Mouse (Mus musculus): Measurements from ENCODE around the gene Hcrtr1. TPM values are rescaled to one million over a fixed set of nuclear protein-coding genes. Genes with fewer than 3 reads are reported as not detected.
A peak's percentile ranks its signal among the peaks of the same experiment; 100 is the strongest.

Gene Hcrtr1
- polyA plus RNA-seq (2015; fragmentation: Nextera tagmentation; extraction: Ambion mirVana): 0.29 and 0.49 TPM in 2 replicates

DNA sequence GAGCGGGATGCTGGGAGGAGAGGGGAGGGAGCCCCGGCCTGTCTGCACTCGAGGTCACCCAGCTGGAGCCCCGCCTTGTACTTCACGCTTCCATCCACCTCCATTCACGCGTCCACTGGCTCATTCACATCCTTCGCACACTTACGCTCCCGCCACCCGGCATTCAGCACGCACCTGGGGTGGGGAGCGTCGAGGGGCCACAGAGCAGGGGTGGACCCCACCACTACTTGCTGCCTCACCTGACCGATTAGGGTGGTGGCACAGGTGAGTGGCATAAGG, at the start of gene Hcrtr1:
Gene Hcrtr1 (minus strand): TSS at position 146 of the 279 bp plus-strand sequence.
- no peaks in the 10 kb centered on the region for H3K9me3 ChIP-seq (replicated peaks; ENCODE audit: control insufficient read depth, low read length)
- H3K4me3 ChIP-seq (replicated peaks; ENCODE audit: low read length): peak within 1 kb of the TSS; percentile 36
- 3% methylated on average over 15 of the region's 15 CpGs for WGBS
- H3K36me3 ChIP-seq (ENCODE audit: control insufficient read depth, insufficient read depth, low read length): no peaks in the 10 kb centered on the region
- peak within 1 kb of the TSS; percentile 46 for H3K9ac ChIP-seq (ENCODE audit: low read length)
- ATAC-seq (ENCODE audit: insufficient read depth, low FRiP score): no peak
- H3K4me1 ChIP-seq (ENCODE audit: control insufficient read depth, insufficient read depth, low read length): peaks cover 10% of the 10 kb centered on the region
- H3K27ac ChIP-seq (ENCODE audit: low read length): no peak within 1 kb of the TSS
- peaks cover 27% of the 10 kb centered on the region for H3K27me3 ChIP-seq (ENCODE audit: control insufficient read depth, insufficient read depth, low read length)
- H3K4me2 ChIP-seq (ENCODE audit: low read depth, low read length): peak within 1 kb of the TSS; percentile 52

DNA sequence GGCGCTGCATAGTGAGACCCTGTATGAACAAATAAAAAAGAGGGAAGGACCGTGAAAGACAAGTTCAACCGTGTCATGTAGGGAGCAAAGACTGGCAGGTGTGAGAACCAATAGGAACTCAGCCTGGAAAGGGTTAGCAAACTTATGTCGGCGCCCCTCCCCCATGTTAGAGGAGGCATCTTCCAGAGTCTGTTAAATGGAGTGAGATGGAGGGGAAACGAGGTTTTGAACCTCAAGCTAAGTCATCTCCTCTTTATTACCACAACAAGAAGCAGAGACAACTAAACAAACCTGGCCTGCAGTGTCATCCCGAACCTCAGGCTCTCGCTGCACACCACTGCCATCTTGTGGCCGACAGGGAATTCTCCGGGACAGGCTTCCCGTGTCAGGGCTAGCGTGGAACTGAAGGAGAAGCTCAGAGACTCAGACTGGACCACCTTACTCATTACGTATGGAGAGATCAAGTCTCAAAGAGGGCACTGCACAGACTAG, 49.7 kb upstream of the Hcrtr1 start:
- Histone ChIP-seq H3K27ac (ENCODE audit: low read length) (no peak overlapping the region), H3K9me3 (replicated peaks; ENCODE audit: control insufficient read depth, low read length) (no peaks in the 10 kb centered on the region), H3K36me3 (ENCODE audit: control insufficient read depth, insufficient read depth, low read length) (no peaks in the 10 kb centered on the region), H3K4me2 (ENCODE audit: low read depth, low read length) (peak overlapping the region; percentile 47), H3K4me1 (ENCODE audit: control insufficient read depth, insufficient read depth, low read length) (0 out of 2 replicates have a peak, but pooled peaks cover 4% of the 10 kb centered on the region), H3K9ac (ENCODE audit: low read length) (no peak overlapping the region), H3K4me3 (replicated peaks; ENCODE audit: low read length) (peak overlapping the region; percentile 16; the same call in 1 of the 2 replicates), H3K27me3 (ENCODE audit: control insufficient read depth, insufficient read depth, low read length) (no peaks in the 10 kb centered on the region)
- WGBS: 3% methylated on average over 13 of the region's 13 CpGs
- peak; percentile 74; the same call in 1 of the 2 replicates for ATAC-seq (ENCODE audit: insufficient read depth, low FRiP score)

DNA sequence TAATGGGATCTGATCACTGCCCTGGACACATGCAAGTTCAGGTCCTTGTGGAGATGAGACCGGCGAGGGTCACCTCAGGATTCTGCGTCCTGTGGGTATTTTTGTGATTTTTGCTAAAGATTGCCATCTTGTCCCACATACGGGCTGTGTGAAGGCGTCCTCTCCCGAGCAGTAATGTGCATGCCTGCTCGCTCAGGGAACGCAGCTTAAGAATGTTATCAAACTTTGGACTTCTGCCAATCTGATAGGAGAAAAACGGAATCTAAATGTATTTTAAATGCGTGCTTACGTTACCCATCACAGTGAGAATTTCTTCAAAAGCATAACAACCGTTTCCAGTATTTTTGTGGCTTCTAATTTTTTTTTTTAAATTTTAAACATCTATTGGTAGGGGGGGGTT, 47.7 kb upstream of the Hcrtr1 start:
- no peak for ATAC-seq (ENCODE audit: insufficient read depth, low FRiP score)
- Histone ChIP-seq H3K4me3 (replicated peaks; ENCODE audit: low read length) (no peak overlapping the region), H3K9me3 (replicated peaks; ENCODE audit: control insufficient read depth, low read length) (no peaks in the 10 kb centered on the region), H3K4me1 (ENCODE audit: control insufficient read depth, insufficient read depth, low read length) (0 out of 2 replicates have a peak, but pooled peaks cover 4% of the 10 kb centered on the region), H3K9ac (ENCODE audit: low read length) (no peak overlapping the region), H3K27ac (ENCODE audit: low read length) (no peak overlapping the region), H3K27me3 (ENCODE audit: control insufficient read depth, insufficient read depth, low read length) (no peaks in the 10 kb centered on the region), H3K36me3 (ENCODE audit: control insufficient read depth, insufficient read depth, low read length) (no peaks in the 10 kb centered on the region), H3K4me2 (ENCODE audit: low read depth, low read length) (no peak overlapping the region)
- 48% methylated on average over 12 of the region's 12 CpGs for WGBS

DNA sequence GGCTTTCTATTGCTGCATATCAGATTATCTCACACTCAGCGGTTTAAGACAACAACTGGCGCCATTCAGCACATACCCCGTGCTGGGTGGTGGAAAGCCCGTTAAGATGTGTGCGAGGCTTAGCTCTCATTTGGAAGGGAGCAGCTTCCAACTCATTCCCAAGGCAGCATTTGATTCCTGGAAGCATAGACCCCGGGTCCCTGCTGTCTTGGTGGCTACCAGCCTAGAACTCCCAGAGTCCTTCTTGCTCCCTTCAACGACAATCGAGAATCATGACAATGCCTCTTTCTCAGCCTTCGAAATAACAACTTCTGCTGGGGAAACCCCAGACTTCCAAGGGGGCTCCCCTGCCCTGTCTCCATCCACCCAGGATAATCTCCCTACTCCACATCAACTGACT, 47.3 kb upstream of the Hcrtr1 start:
- Histone ChIP-seq H3K9me3 (replicated peaks; ENCODE audit: control insufficient read depth, low read length) (no peaks in the 10 kb centered on the region), H3K36me3 (ENCODE audit: control insufficient read depth, insufficient read depth, low read length) (no peaks in the 10 kb centered on the region), H3K9ac (ENCODE audit: low read length) (no peak overlapping the region), H3K4me1 (ENCODE audit: control insufficient read depth, insufficient read depth, low read length) (0 out of 2 replicates have a peak, but pooled peaks cover 4% of the 10 kb centered on the region), H3K4me2 (ENCODE audit: low read depth, low read length) (no peak overlapping the region), H3K27ac (ENCODE audit: low read length) (no peak overlapping the region), H3K27me3 (ENCODE audit: control insufficient read depth, insufficient read depth, low read length) (no peaks in the 10 kb centered on the region), H3K4me3 (replicated peaks; ENCODE audit: low read length) (no peak overlapping the region)
- no peak for ATAC-seq (ENCODE audit: insufficient read depth, low FRiP score)
- WGBS: 73% methylated on average over 9 of the region's 9 CpGs

DNA sequence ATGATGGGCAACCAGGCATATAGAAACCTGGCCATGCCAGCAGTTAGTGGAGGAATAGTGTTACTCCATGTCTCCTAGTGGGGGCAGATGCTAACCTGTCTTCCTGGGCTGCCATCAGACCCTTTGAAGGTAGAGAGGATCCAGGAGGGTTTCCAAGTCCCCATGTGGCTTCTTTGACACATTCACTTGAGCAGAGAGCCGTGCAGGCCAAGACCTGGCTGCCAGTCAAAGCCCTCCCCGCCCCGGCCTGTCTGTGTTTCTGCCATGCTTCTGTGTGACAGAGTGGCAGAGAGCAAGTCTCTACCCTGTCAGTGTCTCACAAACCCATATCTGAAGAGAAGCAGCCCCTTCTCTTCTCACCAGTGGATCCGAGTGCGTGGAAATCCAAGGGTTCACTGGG, 44.7 kb upstream of the Hcrtr1 start:
- H3K27ac ChIP-seq (ENCODE audit: low read length): no peak overlapping the region
- H3K9ac ChIP-seq (ENCODE audit: low read length): no peak overlapping the region
- H3K9me3 ChIP-seq (replicated peaks; ENCODE audit: control insufficient read depth, low read length): no peaks in the 10 kb centered on the region
- H3K27me3 ChIP-seq (ENCODE audit: control insufficient read depth, insufficient read depth, low read length): no peaks in the 10 kb centered on the region
- H3K4me3 ChIP-seq (replicated peaks; ENCODE audit: low read length): no peak overlapping the region
- H3K4me2 ChIP-seq (ENCODE audit: low read depth, low read length): no peak overlapping the region
- no peaks in the 10 kb centered on the region for H3K36me3 ChIP-seq (ENCODE audit: control insufficient read depth, insufficient read depth, low read length)
- WGBS: 79% methylated on average over 5 of the region's 5 CpGs
- ATAC-seq (ENCODE audit: insufficient read depth, low FRiP score): no peak
- H3K4me1 ChIP-seq (ENCODE audit: control insufficient read depth, insufficient read depth, low read length): 0 out of 2 replicates have a peak, but pooled peaks cover 4% of the 10 kb centered on the region

DNA sequence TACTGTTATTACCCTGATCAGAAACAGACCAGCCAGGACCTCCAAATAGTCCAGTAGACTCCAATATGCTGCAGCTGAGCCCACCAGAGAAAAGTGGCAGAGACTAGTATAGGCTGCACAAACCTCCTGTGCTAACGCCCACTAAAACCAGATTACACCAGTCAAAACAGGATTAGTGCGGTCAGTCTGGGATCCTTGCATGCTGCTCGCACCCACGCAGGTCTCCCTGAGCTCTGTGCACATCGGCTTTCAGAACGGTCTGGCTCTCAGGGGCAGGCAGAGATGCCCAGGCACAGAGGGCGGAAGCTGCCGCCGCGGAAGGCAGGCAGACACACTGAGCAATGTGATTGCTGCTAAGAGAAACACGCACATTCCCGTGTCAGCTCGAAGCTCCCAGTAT, 43.9 kb upstream of the Hcrtr1 start:
- Histone ChIP-seq H3K27ac (ENCODE audit: low read length) (no peak overlapping the region), H3K4me2 (ENCODE audit: low read depth, low read length) (no peak overlapping the region), H3K4me1 (ENCODE audit: control insufficient read depth, insufficient read depth, low read length) (no peaks in the 10 kb centered on the region), H3K9me3 (replicated peaks; ENCODE audit: control insufficient read depth, low read length) (no peaks in the 10 kb centered on the region), H3K27me3 (ENCODE audit: control insufficient read depth, insufficient read depth, low read length) (no peaks in the 10 kb centered on the region), H3K36me3 (ENCODE audit: control insufficient read depth, insufficient read depth, low read length) (no peaks in the 10 kb centered on the region), H3K9ac (ENCODE audit: low read length) (no peak overlapping the region), H3K4me3 (replicated peaks; ENCODE audit: low read length) (no peak overlapping the region)
- no peak for ATAC-seq (ENCODE audit: insufficient read depth, low FRiP score)
- WGBS: 64% methylated on average over 13 of the region's 13 CpGs

DNA sequence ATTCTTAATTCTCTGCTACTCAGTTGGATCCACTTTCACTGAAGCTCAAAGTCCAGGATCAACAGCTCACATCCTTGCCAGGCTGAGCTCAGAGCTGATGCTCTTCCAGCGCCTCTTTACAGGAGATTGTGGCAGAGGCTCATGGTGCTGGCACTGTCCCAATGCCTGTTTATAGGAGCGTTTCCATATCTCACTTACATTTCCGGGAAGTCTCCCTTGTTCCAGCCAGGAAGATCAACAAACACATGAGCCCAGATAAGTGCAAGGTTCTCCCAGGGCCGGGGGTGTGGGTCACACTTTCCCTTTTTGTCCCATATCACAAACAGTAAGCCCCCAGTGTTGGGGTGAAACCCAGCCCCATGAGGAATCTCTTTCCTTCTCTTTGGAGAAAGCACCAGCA, 42.7 kb upstream of the Hcrtr1 start:
- ATAC-seq (ENCODE audit: insufficient read depth, low FRiP score): no peak
- H3K36me3 ChIP-seq (ENCODE audit: control insufficient read depth, insufficient read depth, low read length): no peaks in the 10 kb centered on the region
- H3K4me2 ChIP-seq (ENCODE audit: low read depth, low read length): no peak overlapping the region
- no peak overlapping the region for H3K27ac ChIP-seq (ENCODE audit: low read length)
- H3K4me1 ChIP-seq (ENCODE audit: control insufficient read depth, insufficient read depth, low read length): peaks cover 9% of the 10 kb centered on the region
- no peak overlapping the region for H3K4me3 ChIP-seq (replicated peaks; ENCODE audit: low read length)
- 32% methylated on average over 4 of the region's 4 CpGs for WGBS
- H3K9ac ChIP-seq (ENCODE audit: low read length): no peak overlapping the region
- H3K9me3 ChIP-seq (replicated peaks; ENCODE audit: control insufficient read depth, low read length): no peaks in the 10 kb centered on the region
- H3K27me3 ChIP-seq (ENCODE audit: control insufficient read depth, insufficient read depth, low read length): no peaks in the 10 kb centered on the region

DNA sequence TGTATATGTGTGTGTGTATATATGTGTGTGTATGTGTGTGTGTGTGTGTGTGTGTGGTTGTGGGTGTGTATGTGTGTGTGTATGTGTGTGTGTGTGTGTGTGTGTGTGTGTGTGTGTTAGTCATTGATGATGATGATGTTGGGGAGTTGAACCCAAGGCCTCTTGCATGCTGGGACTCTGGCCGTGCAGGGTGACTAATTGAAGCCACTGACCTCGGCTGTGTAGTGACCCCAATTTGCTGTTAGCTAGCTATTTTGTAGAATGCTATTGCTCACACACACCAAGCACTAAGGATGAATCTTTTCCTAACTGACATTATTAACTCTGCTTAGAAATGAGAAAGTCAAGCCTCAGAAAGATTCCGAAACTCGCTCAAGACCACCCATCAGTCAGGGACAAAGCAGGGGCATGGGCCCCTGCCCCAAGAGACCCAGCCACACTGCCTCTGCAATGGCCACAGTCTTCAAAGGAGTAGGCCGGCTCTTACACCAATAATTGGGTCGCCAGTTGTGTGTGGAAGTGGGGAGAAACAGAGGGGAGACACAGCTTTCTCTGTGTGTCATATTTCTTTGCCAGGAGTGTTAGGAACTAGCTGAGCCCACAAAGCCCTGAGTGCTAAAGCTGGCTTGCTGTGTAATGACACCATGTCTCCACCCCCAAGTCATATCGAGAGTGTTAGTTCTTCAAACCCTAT, 41.9 kb upstream of the Hcrtr1 start:
- Histone ChIP-seq H3K4me1 (ENCODE audit: control insufficient read depth, insufficient read depth, low read length) (peaks cover 11% of the 10 kb centered on the region), H3K27me3 (ENCODE audit: control insufficient read depth, insufficient read depth, low read length) (no peaks in the 10 kb centered on the region), H3K9ac (ENCODE audit: low read length) (no peak overlapping the region), H3K4me3 (replicated peaks; ENCODE audit: low read length) (no peak overlapping the region), H3K4me2 (ENCODE audit: low read depth, low read length) (no peak overlapping the region), H3K27ac (ENCODE audit: low read length) (no peak overlapping the region), H3K9me3 (replicated peaks; ENCODE audit: control insufficient read depth, low read length) (no peaks in the 10 kb centered on the region), H3K36me3 (ENCODE audit: control insufficient read depth, insufficient read depth, low read length) (no peaks in the 10 kb centered on the region)
- 65% methylated on average over 7 of the region's 7 CpGs for WGBS
- ATAC-seq (ENCODE audit: insufficient read depth, low FRiP score): no peak

DNA sequence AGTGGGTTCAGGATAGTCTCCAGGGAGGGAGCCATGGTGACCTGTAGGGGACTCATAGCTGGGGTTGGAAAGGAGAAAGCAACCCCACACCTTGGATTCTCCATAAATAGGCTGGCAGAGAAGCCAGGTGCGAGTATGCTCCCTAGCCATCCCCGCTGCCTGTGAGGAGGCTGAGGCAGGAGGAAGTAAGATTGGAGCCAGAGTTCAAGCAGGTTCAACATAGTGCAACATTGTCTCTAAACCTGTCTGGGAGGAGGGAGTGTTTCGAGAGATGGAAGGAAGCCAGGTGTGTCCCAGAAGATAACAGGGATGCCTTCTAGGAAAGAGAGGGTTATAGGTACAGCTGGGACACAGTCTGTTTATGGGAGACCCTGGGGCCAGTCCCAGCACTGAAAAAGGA, 40.7 kb upstream of the Hcrtr1 start:
- peaks cover 17% of the 10 kb centered on the region for H3K4me1 ChIP-seq (ENCODE audit: control insufficient read depth, insufficient read depth, low read length)
- 74% methylated on average over 3 of the region's 3 CpGs for WGBS

More for the DNA sequence above, 40.7 kb upstream of the Hcrtr1 start:
- ATAC-seq (ENCODE audit: insufficient read depth, low FRiP score): no peak
- Histone ChIP-seq H3K9me3 (replicated peaks; ENCODE audit: control insufficient read depth, low read length) (no peaks in the 10 kb centered on the region), H3K4me2 (ENCODE audit: low read depth, low read length) (no peak overlapping the region), H3K27me3 (ENCODE audit: control insufficient read depth, insufficient read depth, low read length) (no peaks in the 10 kb centered on the region), H3K4me3 (replicated peaks; ENCODE audit: low read length) (no peak overlapping the region), H3K27ac (ENCODE audit: low read length) (no peak overlapping the region), H3K9ac (ENCODE audit: low read length) (no peak overlapping the region), H3K36me3 (ENCODE audit: control insufficient read depth, insufficient read depth, low read length) (no peaks in the 10 kb centered on the region)

Measured in stomach, embryonic 16.5 days (tissue).